Mouse (Mus musculus) layer of hippocampus, adult 2 months (tissue): ENCODE measurements around the gene Ank3. TPM values are rescaled to one million over a fixed set of nuclear protein-coding genes. Genes with fewer than 3 reads are reported as not detected.

Experiments used
- DNase-seq, 2 experiments: peaks; one replicate each; pipeline ENCODE4 v3.0.0; 2022; ENCODE audit warnings: low spot score in 2 of 2
- H3K27ac ChIP-seq: fragments of 200-600 bp; 2 replicates; pipeline ENCODE4 v1.8.1; 2022
- H3K4me3 ChIP-seq: fragments of 200-600 bp; 2 replicates; pipeline ENCODE4 v1.8.1; 2022; ENCODE audit warnings: mild to moderate bottlenecking
- CTCF ChIP-seq: fragments of 200-600 bp; conservative IDR thresholded peaks from 2 replicates; pipeline ENCODE4 v1.8.1; 2022; ENCODE audit warnings: antibody characterized with exemption, mild to moderate bottlenecking, moderate library complexity
- total RNA-seq, 2 experiments: library from RNA; stranded (reverse); gene quantifications; 2 replicates each; pipeline ENCODE4 v1.2.3; 2021

Ank3 gene
- total RNA-seq, 2 experiments from 2014 or later, result 474 to 477 TPM

DNA sequence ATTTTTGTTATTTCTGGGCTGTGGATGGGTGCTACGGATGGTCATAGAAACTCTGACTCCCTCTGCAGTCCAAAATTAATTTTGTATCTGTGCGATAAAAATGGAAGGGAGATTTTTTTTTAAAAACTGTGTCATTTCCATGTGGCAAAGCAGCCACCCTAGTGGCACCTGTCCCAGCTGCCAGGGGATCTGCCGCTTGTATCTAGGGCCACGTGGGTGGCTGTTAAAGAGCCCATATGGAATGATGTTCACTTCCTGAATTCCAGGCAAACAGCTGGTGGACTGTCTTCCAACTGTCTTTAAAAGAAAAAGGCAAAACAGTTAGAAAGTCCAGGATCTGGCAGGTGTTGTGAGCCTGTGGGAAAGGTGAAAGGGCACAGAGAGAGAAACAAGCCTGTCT lies 672.8 kb downstream of the Ank3 start:
- no peak overlapping the region for H3K27ac ChIP-seq
- H3K4me3 ChIP-seq, result no peak overlapping the region
- TF ChIP-seq CTCF, result no peak
- DNase-seq, result no peak

Other genes starting within 250 kb of the Ank3 start
- 1 to 10 TPM; 3.8 to 5.9 TPM for gene Rhobtb1, start 247.3 kb upstream of the Ank3 start, total RNA-seq
- 1 to 10 TPM; 2.6 to 2.8 TPM for gene A930033H14Rik, start 185.7 kb upstream of the Ank3 start, total RNA-seq
- under 1 TPM; 0.61 to 1.00 TPM for gene Cdk1, start 45.8 kb upstream of the Ank3 start, total RNA-seq